Mouse (Mus musculus): ENCODE data around the gene Mras.

Mras gene

GRCm38 (mm10) chr9:99411785-99412184, 25.4 kb downstream of the Mras start:
- DNase-seq (ENCODE audit: low read depth, low spot score) = no peak

GRCm38 (mm10) chr9:99411093-99411492, 26.1 kb downstream of the Mras start:
- no peak for DNase-seq (ENCODE audit: low read depth, low spot score)

- DNase-seq (ENCODE audit: low read depth, low spot score) = no peak
These were observed 27.9 kb downstream of the Mras start for GRCm38 (mm10) chr9:99409280-99409679.

- no peak for DNase-seq (ENCODE audit: low read depth, low spot score)
These were observed 35.8 kb downstream of the Mras start for GRCm38 (mm10) chr9:99401288-99401974.

- no peak for DNase-seq (ENCODE audit: low read depth, low spot score)
These were observed 36.4 kb downstream of the Mras start for GRCm38 (mm10) chr9:99400781-99401180.

- no peak for DNase-seq (ENCODE audit: low read depth, low spot score)
These were observed 39.9 kb downstream of the Mras start for GRCm38 (mm10) chr9:99397056-99397815.

- no peak for DNase-seq (ENCODE audit: low read depth, low spot score)
These were observed 42.8 kb downstream of the Mras start for GRCm38 (mm10) chr9:99394366-99394765.

GRCm38 (mm10) chr9:99393146-99393545, 44.0 kb downstream of the Mras start:
- no peak for DNase-seq (ENCODE audit: low read depth, low spot score)

- DNase-seq (ENCODE audit: low read depth, low spot score) = no peak
These were observed 45.6 kb downstream of the Mras start for GRCm38 (mm10) chr9:99391557-99391956.

- no peak for DNase-seq (ENCODE audit: low read depth, low spot score)
These were observed 46.5 kb downstream of the Mras start for GRCm38 (mm10) chr9:99390716-99391115.

- DNase-seq (ENCODE audit: low read depth, low spot score) = no peak
These were observed 47.0 kb downstream of the Mras start for GRCm38 (mm10) chr9:99390201-99390600.

GRCm38 (mm10) chr9:99389506-99389905, 47.7 kb downstream of the Mras start:
- DNase-seq (ENCODE audit: low read depth, low spot score) = no peak

- DNase-seq (ENCODE audit: low read depth, low spot score) = no peak
These were observed 48.3 kb downstream of the Mras start for GRCm38 (mm10) chr9:99388856-99389255.

- DNase-seq (ENCODE audit: low read depth, low spot score) = no peak
These were observed 49.1 kb downstream of the Mras start for GRCm38 (mm10) chr9:99388078-99388477.

- no peak for DNase-seq (ENCODE audit: low read depth, low spot score)
These were observed 54.6 kb downstream of the Mras start for GRCm38 (mm10) chr9:99382556-99382955.

GRCm38 (mm10) chr9:99379194-99379593, 58.0 kb downstream of the Mras start:
- no peak for DNase-seq (ENCODE audit: low read depth, low spot score)

GRCm38 (mm10) chr9:99376591-99377418, 60.4 kb downstream of the Mras start:
- no peak for DNase-seq (ENCODE audit: low read depth, low spot score)

- DNase-seq (ENCODE audit: low read depth, low spot score) = no peak
These were observed 68.8 kb downstream of the Mras start for GRCm38 (mm10) chr9:99368431-99368830.

GRCm38 (mm10) chr9:99365906-99366305, 71.3 kb downstream of the Mras start:
- no peak for DNase-seq (ENCODE audit: low read depth, low spot score)

GRCm38 (mm10) chr9:99363076-99363475, 74.1 kb downstream of the Mras start:
- DNase-seq (ENCODE audit: low read depth, low spot score) = no peak

GRCm38 (mm10) chr9:99361946-99362345, 75.2 kb downstream of the Mras start:
- DNase-seq (ENCODE audit: low read depth, low spot score) = no peak

GRCm38 (mm10) chr9:99359012-99359411, 78.2 kb downstream of the Mras start:
- no peak for DNase-seq (ENCODE audit: low read depth, low spot score)

Measured in WW6 (cell line).